Mouse (Mus musculus) embryonic fibroblast, embryonic 13.5 days (primary cell): ENCODE results near the gene Tas2r138. TPM values are rescaled to one million over a fixed set of nuclear protein-coding genes. Genes with fewer than 3 reads are reported as not detected.

ENCODE experiments used
- H3K27ac ChIP-seq: 2 replicates; pipeline ENCODE4 v1.5.1; 2012; ENCODE audit warnings: low read length, control low read depth, inconsistent platforms; ENCODE audit not compliant: insufficient read depth
- H3K4me1 ChIP-seq: 2 replicates; pipeline ENCODE4 v1.6.1; 2011; ENCODE audit warnings: low read length; ENCODE audit not compliant: control insufficient read depth, insufficient read depth
- H3K4me3 ChIP-seq: 2 replicates; pipeline ENCODE4 v1.5.1; 2011; ENCODE audit warnings: mild to moderate bottlenecking, control low read depth, low read length; ENCODE audit not compliant: insufficient read depth
- CTCF ChIP-seq: IDR thresholded peaks from 2 replicates; pipeline ENCODE4 v1.5.1; 2011; ENCODE audit warnings: mild to moderate bottlenecking, control low read depth, low read length, moderate library complexity, borderline replicate concordance; ENCODE audit not compliant: insufficient read depth
- POLR2A ChIP-seq: IDR thresholded peaks from 2 replicates; pipeline ENCODE4 v1.6.1; 2011; ENCODE audit warnings: low read depth, mild to moderate bottlenecking, control low read depth, low read length, moderate library complexity
- polyA plus RNA-seq: library from polyadenylated mRNA; stranded (reverse); fragments of >200 nt; gene quantifications from 2 replicates; pipeline ENCODE4 v1.2.4, GENCODE M21; 2011; ENCODE audit warnings: low read depth; ENCODE audit not compliant: missing spikeins, insufficient read length

The Tas2r138 gene
- not detected in 2 replicates for polyA plus RNA-seq

DNA sequence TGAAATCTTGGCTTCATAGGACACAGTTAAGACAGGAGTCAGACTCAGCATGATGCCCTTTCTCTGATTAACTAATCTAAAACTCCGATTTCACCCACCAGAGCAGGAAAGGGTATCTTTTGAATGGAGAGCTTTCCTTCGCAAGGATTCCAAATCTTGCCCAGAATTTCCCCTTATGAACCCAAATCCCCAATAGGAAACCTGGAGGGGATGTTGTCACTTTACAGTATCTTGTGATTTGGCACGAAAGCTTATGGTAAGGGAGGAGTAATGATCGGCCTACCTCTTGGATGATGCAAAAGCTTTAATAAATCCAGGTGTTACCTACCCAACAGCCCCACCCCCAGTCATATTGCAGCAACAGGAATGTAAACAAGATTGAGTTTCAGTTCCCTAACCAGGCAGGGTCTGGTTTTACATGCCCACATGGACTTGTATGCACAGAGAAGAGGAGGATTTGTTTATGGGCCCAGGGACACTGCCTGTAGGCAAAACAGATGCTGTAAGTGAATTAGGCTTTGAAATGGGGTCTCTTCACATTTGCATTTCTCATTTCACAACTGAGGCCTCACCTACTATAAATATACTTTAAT is at the start of gene Tas2r138:
Tas2r138 (minus strand) TSS at position 51 of the 593 bp plus-strand sequence.
- Histone ChIP-seq H3K27ac (no peak within 1 kb of the TSS), H3K4me3 (no peak within 1 kb of the TSS), H3K4me1 (no peaks in the 10 kb centered on the region)
- no peak for TF ChIP-seq CTCF
- TF ChIP-seq POLR2A: no peak

DNA sequence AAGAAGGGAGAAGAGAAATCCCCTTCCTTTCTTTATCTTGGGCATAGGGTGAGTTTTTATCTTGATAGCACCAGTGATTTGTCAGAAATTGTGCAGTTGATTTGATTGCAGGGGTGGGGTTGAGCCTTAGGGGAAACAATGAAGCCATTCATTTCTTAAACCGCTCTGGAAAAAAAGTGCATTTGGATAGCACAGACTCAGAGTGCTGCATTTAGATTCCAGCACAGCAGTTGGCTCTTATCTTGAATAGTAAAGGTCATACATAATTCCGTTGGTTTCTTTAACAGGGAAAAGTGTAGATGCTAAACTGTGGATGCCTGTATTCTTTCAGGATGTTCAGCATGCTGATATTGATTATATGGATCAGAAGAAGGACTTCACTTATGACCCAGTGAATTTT is 47.8 kb upstream of the Tas2r138 start:
- H3K4me1 ChIP-seq: no peaks in the 10 kb centered on the region
- TF ChIP-seq CTCF (no peak), POLR2A (no peak)
- no peak overlapping the region for H3K4me3 ChIP-seq
- H3K27ac ChIP-seq: no peak overlapping the region

DNA sequence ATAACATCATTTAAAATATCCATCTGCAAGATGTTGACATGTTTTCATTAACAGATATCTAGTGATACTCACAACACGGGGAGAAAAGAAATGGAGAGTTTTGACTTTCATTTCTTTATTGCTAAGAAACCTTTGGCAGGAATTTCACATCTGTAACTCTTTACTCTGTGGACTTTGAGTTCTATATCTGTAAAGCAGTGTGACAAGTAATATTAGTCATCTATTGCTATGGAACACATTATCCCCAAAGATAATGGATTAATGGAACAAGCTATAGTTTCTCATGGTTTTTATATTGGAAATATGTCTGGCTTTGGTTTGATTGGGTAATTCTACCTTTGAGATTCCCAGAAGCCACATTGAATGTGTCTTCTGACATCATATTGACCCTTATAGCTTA is 37.8 kb upstream of the Tas2r138 start:
- no peaks in the 10 kb centered on the region for H3K4me1 ChIP-seq
- no peak overlapping the region for H3K27ac ChIP-seq
- TF ChIP-seq CTCF (no peak), POLR2A (no peak)
- H3K4me3 ChIP-seq: no peak overlapping the region

DNA sequence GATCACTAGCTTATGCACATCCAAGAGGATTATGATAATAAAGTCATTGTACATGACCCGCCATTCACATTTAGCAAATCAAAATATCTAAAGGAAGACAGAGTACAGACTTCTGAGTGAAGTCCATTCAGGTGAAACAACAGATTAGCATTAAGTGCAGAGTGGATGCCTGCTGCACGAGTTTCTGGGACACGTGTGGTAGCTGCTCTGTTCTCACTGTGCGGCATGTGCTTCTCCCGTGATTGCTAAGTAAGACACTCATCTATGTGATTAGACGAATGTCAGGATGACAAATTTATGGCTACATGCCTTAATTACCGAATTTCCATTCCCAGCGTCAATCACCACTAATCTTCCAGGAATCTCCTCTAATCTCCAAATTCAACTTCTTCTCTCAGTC is 32.6 kb upstream of the Tas2r138 start:
- Histone ChIP-seq H3K4me3 (no peak overlapping the region), H3K27ac (no peak overlapping the region), H3K4me1 (no peaks in the 10 kb centered on the region)
- no peak for TF ChIP-seq POLR2A
- TF ChIP-seq CTCF: no peak

DNA sequence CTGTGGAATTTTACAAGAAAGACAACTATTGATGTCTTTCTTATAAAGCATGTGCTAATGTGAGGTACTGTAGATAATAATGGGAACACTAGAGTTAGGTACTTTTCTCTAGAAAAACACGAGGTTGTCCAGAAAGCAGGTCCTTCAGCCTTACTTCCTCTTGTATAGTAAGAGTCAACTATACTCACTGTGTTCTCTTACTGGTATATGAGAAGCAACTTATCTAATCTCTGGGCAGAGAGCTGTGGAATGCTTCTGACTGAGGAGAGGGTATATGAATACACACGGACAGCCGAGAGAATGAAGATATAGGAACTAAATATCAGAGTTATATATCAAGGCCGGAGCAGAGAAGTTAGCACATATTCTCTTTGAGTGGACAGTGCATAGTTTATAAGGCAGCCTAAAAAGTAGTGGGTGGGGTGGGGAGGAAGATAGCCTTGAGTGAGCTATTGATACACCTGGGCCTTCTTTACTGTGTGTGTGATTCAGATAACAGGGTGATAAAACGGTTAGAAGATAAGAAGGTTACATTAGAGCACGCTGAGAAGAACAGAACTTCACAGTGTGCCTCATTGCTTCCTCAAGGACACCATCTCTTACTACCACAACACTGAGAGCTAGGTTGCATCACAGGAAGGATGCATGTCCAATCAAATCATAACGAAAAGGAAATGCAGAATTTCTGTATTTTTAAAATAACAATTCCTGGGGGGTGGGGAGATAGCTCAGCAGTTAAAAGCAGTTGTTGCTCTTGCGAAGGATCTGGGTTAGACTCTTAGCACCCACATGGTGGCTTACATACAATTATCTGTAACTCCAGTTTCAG is 27.8 kb upstream of the Tas2r138 start:
- Histone ChIP-seq H3K27ac (no peak overlapping the region), H3K4me1 (no peaks in the 10 kb centered on the region), H3K4me3 (no peak overlapping the region)
- TF ChIP-seq POLR2A: no peak

DNA sequence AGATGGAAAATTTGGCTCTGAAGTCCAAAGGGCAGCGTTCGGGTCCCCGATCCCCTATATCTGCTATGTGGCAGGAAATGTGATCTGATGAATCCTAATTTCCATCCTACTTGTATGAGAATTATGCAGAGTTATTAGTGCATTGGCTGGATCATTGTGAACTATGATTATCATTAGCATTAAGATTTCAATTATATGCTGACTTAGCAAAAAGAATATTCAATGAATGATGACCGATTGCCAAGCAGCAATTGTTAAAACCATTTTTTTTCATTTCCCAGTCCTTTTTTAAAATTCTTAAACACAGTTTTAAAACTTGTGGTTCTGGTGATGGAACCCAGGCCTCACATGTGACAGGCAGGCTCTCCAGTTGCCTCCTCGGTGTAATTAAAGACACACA is 24.6 kb upstream of the Tas2r138 start:
- Histone ChIP-seq H3K27ac (no peak overlapping the region), H3K4me3 (no peak overlapping the region), H3K4me1 (no peaks in the 10 kb centered on the region)
- TF ChIP-seq CTCF (no peak), POLR2A (no peak)

DNA sequence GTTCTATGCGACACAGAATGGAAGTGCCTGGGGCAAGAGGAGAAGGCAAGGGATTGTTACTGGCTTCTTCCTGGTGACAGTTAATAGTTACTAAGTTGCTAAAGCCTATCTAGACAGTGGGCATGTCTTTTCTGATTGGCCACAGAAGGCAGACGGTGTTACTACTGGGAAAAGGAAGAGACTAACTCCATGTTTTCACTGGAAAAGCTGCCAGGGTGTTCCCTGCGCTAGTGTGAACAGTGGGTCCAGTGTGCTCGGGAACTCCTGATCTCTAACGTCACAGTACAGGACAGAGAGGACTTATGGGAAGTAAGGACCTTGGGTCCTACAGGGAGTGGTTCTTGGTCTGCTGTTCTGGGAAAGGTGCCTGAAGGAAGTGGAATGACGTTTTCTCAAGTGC is 22.4 kb upstream of the Tas2r138 start:
- H3K27ac ChIP-seq: no peak overlapping the region
- no peaks in the 10 kb centered on the region for H3K4me1 ChIP-seq
- no peak overlapping the region for H3K4me3 ChIP-seq
- TF ChIP-seq CTCF: no peak
- no peak for TF ChIP-seq POLR2A

DNA sequence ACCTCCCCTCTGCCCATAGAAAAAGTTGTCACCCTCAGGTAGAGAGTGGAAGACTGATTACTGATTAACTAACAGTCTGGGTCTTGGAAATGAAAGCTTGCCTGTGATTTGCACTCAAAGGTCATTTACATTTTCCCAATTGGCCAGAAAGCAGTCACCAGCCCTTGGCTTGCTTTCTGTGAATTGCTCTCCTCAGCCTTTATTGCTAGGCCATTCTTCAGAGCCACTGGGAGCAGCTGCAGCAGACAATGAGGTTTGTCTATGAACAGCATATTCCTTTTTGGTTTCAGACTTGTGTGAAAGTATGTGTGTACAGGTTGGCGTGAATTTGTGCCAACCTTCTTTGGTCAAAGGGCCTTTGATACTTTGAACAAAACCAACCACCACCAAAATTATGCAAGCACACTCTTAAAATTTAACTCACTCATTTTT is 21.5 kb upstream of the Tas2r138 start:
- Histone ChIP-seq H3K4me3 (no peak overlapping the region), H3K27ac (no peak overlapping the region), H3K4me1 (no peaks in the 10 kb centered on the region)
- TF ChIP-seq CTCF (no peak), POLR2A (no peak)

DNA sequence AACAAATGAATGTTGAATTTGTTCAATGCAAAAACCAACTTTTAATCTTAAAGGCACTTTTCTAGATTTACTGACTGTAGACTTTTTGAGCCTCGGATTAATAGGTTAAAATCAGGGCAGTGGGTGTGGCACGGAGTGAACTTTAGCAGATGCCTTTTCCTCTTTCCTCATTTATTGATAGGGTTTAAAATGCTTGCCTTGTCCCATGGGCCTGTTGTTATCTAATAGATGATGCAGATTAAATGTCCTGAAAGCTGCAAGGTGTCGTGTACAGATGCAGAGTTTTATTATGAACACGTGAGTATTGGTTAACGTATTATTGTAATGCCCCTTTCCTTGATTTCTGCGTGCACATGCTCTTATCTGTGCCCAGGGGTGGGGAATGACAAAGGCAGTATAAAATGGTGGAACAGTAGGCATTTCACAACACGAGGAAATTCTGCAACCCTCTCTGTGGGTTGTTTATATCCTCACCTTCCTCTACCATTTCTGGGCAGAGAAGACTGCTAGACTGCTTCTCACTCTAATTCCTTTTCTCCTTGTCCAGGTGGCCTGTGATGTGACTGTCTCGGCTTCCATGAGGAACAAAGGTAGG is 15.4 kb upstream of the Tas2r138 start, which contains the start of gene Mgam:
Mgam (plus strand) TSS at position 426 of the 595 bp plus-strand sequence.
- no peaks in the 10 kb centered on the region for H3K4me1 ChIP-seq
- no peak for TF ChIP-seq POLR2A
- TF ChIP-seq CTCF: no peak
- H3K27ac ChIP-seq: no peak within 1 kb of the TSS
- no peak within 1 kb of the TSS for H3K4me3 ChIP-seq

DNA sequence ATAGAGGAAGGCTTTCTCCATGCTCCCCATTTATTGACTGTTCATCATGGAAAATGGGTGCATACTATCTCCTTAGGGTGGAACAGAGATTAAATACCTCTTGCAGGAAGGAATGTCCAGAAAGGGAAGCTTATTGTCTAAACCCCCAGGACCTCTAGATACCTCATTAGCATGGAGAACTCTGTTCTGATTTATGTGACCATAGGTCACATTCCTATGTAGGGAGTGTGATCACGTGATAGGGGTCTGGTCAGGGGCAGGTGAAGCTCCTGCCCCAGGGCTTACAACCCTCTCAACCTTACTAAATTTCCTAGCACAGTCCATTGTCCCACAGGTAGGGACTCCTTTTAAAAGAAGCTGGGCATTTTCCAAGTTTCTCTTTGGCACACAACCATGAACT is 13.0 kb upstream of the Tas2r138 start:
- H3K4me3 ChIP-seq: no peak overlapping the region
- no peak overlapping the region for H3K27ac ChIP-seq
- H3K4me1 ChIP-seq: no peaks in the 10 kb centered on the region
- TF ChIP-seq POLR2A: no peak
- TF ChIP-seq CTCF: no peak
